Mouse (Mus musculus) G1E (cell line): ENCODE results near the gene Zfyve19.

Experiments
- CTCF ChIP-seq: IDR thresholded peaks from 2 replicates; pipeline ENCODE4 v1.5.1; 2012; ENCODE audit warnings: low read depth, low read length, inconsistent platforms, mixed read lengths
- GATA1 ChIP-seq: IDR thresholded peaks from 2 replicates; pipeline ENCODE4 v1.6.1; 2012; ENCODE audit warnings: borderline replicate concordance, low read length, inconsistent platforms, mixed read lengths
- POLR2AphosphoS5 ChIP-seq: IDR thresholded peaks from 2 replicates; pipeline ENCODE4 v1.6.1; 2012; ENCODE audit warnings: low read depth, low read length, inconsistent platforms; ENCODE audit not compliant: insufficient replicate concordance
- TAL1 ChIP-seq: conservative IDR thresholded peaks from 2 replicates; pipeline ENCODE4 v1.6.1; 2012; ENCODE audit warnings: low read depth, low read length, inconsistent platforms, mixed read lengths

- TF ChIP-seq CTCF (no peak), GATA1 (no peak), TAL1 (no peak), POLR2AphosphoS5 (no peak)
Observed at GRCm38 (mm10) chr2:119242548-119242947, 34.1 kb downstream of the Zfyve19 start.
